Mouse (Mus musculus) forelimb bud, embryonic 11.5 days (tissue): ENCODE data around the gene Tas2r107.
"Not testable (repeated sequence)": the region's sequence is repeated elsewhere in the genome, so short reads cannot be mapped to it uniquely, and the experiment has no call there.

ENCODE experiments used
- DNase-seq: peaks from one replicate; pipeline ENCODE4 v3.0.0-alpha.2; 2012; ENCODE audit warnings: low read depth, low spot score

The Tas2r107 gene

DNA sequence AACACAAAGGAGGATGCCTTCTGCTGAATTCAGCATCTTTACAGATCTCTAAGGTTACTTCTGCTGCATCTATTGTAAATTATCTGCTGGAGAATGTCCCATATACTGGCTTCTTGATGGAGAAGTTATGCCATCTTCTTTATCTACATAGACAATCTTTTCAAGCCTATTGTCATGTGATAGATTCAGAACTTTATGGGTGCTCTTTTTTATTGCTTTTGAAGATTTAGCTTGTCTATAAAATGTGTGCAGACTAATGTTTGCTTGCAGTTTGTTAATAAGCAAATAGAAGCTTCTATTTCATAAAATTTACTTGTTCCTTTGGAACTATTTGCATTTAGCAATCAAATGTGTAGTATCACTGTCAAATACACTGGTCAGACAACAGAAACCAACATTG, at the start of gene Tas2r107:
Gene Tas2r107, minus strand, starts transcription at position 101 of the 400 bp plus-strand sequence.
- no peak for DNase-seq

DNA sequence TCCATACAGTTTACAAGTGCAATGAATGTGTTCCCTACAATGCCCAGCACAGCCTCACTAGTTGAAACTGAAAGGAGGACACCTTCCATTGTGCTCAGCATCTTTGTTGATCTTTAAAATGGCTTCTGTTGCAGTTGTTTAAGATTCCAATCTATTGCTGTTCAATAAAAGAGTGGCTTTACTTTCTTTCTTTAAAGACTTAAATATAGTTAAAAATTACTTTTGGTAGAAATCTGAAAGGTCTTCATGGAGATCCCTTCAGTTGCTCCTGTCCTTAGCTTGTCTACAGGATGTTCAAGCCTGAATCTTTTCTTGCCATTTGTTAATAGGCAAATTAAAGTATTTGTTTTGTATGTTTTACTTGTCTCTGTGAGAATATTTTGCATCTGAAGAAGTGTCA, 30.0 kb upstream of the Tas2r107 start, which contains the start of gene Tas2r114:
Gene Tas2r114, minus strand, starts transcription at position 101 of the 400 bp plus-strand sequence.
- no peak for DNase-seq

DNA sequence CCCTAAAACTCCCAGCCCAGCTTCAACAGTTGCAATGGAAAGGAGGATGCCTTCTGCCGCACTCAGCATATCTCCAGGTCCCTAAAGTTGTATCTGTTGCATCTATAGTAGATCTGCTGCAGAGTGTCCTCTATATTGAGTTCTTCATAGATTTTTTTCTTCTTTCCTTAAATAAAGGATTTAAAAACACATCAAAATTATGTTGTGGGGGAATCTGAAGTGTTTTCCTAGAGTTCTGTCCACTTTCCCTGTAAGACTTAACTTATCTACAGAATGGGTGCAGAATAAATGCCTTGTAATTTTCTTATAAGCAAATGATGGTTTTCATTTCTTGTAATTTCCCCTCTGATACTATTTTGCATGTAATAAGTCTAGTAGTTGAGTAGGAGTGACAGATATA, 27.4 kb upstream of the Tas2r107 start, which contains the start of gene Tas2r105:
Gene Tas2r105, minus strand, starts transcription at position 101 of the 400 bp plus-strand sequence.
- DNase-seq: no peak

GRCm38 (mm10) chr6:131685644-131686043, 25.7 kb upstream of the Tas2r107 start, which contains the start of gene Tas2r104:
TSS of gene Tas2r104 (minus strand) at chr6:131685744.
- DNase-seq: no peak

DNA sequence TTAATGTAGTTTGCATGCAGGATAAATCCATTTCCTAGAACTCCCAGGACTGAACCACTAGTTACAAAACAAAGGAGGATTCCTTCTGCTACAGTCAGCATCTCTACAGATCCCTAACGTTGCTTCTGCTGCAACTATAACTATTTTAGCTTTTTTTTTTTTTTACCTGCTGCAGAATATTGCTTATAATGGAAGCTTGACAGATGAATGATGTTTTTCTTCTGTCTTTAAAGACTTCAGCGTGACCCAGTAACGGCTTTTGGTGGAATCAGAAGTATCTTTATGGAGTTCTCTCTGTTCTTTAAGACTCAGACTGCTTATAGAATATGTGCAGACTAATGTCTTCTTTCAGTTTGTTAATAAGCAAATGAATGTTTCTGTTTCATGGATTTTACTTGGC, 18.8 kb upstream of the Tas2r107 start, which contains the start of gene Tas2r106:
Gene Tas2r106, minus strand, starts transcription at position 101 of the 400 bp plus-strand sequence.
- DNase-seq: no peak

DNA sequence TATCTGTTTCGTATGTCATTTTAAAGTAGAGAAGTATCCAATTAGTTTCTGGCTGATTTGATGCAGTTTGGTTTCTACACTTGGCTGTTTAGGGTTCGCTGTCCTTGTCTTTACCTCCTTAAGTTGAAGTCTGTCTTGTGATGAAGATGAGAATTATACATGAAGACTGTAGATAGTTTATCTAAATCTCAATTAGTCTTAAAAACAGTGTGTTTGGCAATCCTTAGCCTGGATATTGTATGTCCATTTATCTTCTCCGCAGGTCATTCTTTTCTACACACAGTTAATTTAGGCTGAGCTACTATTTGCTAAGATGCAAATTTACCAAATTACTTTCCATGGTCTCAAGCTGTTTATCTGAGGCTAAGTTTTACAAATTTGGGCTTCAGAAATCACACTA, 29.1 kb downstream of the Tas2r107 start, which contains the start of gene Tas2r130:
Gene Tas2r130, minus strand, starts transcription at position 101 of the 400 bp plus-strand sequence.
- no peak for DNase-seq

GRCm38 (mm10) chr6:131609956-131610355, 50.0 kb downstream of the Tas2r107 start:
- not testable (repeated sequence) for DNase-seq
